Mouse (Mus musculus): ENCODE results near the gene Glyat. TPM values are rescaled to one million over a fixed set of nuclear protein-coding genes. Genes with fewer than 3 reads are reported as not detected.

Glyat gene
- total RNA-seq, 2 experiments from 2014 or later: not detected

DNA sequence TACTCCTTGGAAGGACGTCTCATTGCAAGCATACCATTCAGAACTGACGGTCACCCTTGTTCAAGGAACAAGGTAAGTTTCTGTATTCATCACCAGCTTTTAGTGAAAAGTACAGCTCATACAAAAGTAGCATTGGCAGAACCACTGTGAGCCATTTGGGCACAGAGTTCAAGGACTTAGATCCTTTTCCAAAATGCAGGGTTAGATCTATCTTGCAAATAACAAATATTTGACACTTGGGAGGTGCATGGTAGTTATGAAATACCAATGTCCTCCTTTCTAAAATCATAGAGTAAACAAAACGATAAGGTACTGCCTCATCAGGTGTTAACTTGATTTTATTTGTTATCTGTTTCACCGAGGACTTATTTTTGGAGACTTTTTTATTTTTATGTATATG lies 37.9 kb downstream of the Glyat start:
- no peak for DNase-seq (ENCODE audit: low spot score)
- intact Hi-C loops (cut with DNase I): no loop called here

- DNase-seq (ENCODE audit: low spot score): no peak
- intact Hi-C loops (cut with DNase I): no loop called here
These were observed 44.7 kb downstream of the Glyat start, which contains the start of gene Olfr1443 for GRCm38 (mm10) chr19:12677812-12678211. TSS of gene Olfr1443 (plus strand) at chr19:12678112.

DNA sequence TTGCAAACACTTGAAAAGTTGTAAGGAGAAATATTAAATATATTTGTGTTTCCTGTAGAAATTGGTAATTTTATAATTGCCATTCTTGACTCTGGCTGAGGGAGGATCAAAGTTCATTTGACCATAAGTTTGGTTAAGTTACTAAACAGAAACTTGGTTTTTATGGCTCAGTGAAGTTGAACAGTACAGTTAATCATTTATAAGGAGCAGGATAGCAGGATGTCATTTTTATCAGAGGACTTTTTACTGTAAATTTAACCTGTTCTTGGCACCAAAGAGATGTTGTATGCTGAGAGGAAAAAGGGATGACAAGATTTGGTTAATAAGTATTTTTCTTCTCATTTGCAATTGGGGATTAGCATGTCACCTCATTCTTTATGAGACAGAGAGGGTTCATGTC lies 51.5 kb downstream of the Glyat start:
- intact Hi-C loops (cut with DNase I): no loop called here
- no peak for DNase-seq (ENCODE audit: low spot score)

GRCm38 (mm10) chr19:12685231-12685630 lies 52.1 kb downstream of the Glyat start:
- no peak for DNase-seq (ENCODE audit: low spot score)
- intact Hi-C loops (cut with DNase I): no loop called here

DNA sequence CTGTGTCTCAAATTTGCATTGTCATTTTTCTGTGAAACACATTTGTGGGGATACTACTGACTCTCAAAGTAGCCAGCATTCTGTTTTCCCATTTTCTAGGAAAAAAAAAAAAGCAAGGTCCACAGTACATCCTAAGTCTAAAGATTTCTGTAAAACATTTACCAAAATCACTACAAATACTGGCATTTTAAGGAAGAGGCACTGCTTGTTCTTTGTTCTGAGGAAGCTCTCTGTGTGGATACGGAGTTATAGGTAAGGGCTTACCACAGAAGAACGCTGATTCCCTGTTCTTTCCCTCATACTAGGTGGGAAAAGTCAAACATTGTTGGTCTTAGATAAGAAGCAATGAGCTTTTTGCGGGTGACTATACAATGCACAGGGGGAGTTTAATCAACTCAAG lies 62.5 kb downstream of the Glyat start, which contains the start of gene Keg1:
TSS of gene Keg1 (plus strand) at position 197 of the 400 bp plus-strand sequence.
- no peak for DNase-seq (ENCODE audit: low spot score)
- intact Hi-C loops (cut with DNase I): no loop called here

GRCm38 (mm10) chr19:12696221-12696620 lies 63.1 kb downstream of the Glyat start:
- DNase-seq (ENCODE audit: low spot score): no peak

More at GRCm38 (mm10) chr19:12696221-12696620, 63.1 kb downstream of the Glyat start:
- intact Hi-C loops (cut with DNase I): no loop called here

Other genes with a start within 250 kb of the Glyat start
- gene Olfr1440, start 246.0 kb upstream of the Glyat start, total RNA-seq (2021): not detected
- gene Olfr1441, start 215.9 kb upstream of the Glyat start, total RNA-seq (2021): not detected
- gene Pfpl, start 205.4 kb upstream of the Glyat start, total RNA-seq (2021): not detected
- gene Mpeg1, start 172.5 kb upstream of the Glyat start, total RNA-seq (2021): 1 to 10 TPM; 7.4 to 8.3 TPM
- 1 to 10 TPM; 6.8 to 8.1 TPM for gene Dtx4, start 131.9 kb upstream of the Glyat start, total RNA-seq (2021)
- 1 to 10 TPM; 5.6 to 6.1 TPM for gene Fam111a, start 87.6 kb upstream of the Glyat start, total RNA-seq (2021)
- not detected for gene Gm4952, start 33.3 kb upstream of the Glyat start, total RNA-seq (2021)
- not detected for gene Olfr1442, start 37.1 kb downstream of the Glyat start, total RNA-seq (2021)
- gene Olfr1443, start 44.8 kb downstream of the Glyat start, total RNA-seq (2021): not detected
- not detected for gene Keg1, start 62.5 kb downstream of the Glyat start, total RNA-seq (2021)
- gene Cntf, start 132.3 kb downstream of the Glyat start, total RNA-seq (2021): 1 to 10 TPM; 2.0 to 2.4 TPM
- gene Zfp91, start 162.8 kb downstream of the Glyat start, total RNA-seq (2021): 10 to 100 TPM; 76.2 to 77.0 TPM
- 1 to 10 TPM in 1 of 2 experiments, under 1 TPM in 1; 0.88 to 1.1 TPM for gene Lpxn, start 162.9 kb downstream of the Glyat start, total RNA-seq (2021)
- gene Gm5244, start 213.4 kb downstream of the Glyat start, total RNA-seq (2021): not detected
- not detected for gene Olfr1444, start 224.0 kb downstream of the Glyat start, total RNA-seq (2021)